Mouse (Mus musculus) intestine, embryonic 15.5 days (tissue): ENCODE measurements around the gene Abcf3. TPM values are rescaled to one million over a fixed set of nuclear protein-coding genes. Genes with fewer than 3 reads are reported as not detected.

ENCODE experiments used
- ATAC-seq: fragments of 200-750 bp; cut with Nextera tagmentation; 2 replicates; pipeline ENCODE4 v1.8.0; 2017; ENCODE audit warnings: moderate TSS enrichment, moderate library complexity
- H3K27ac ChIP-seq: fragments of 300-500 bp; sonication (generic); 2 replicates; pipeline ENCODE4 v1.5.1; 2015; ENCODE audit warnings: mild to moderate bottlenecking, inconsistent platforms
- H3K27me3 ChIP-seq: fragments of 300-500 bp; sonication (generic); replicated peaks from 2 replicates; pipeline ENCODE4 v1.6.1; 2015; ENCODE audit warnings: inconsistent platforms
- H3K36me3 ChIP-seq: fragments of 300-500 bp; sonication (generic); 2 replicates; pipeline ENCODE4 v1.6.1; 2015; ENCODE audit warnings: inconsistent platforms
- H3K4me1 ChIP-seq: fragments of 300-500 bp; sonication (generic); replicated peaks from 2 replicates; pipeline ENCODE4 v1.6.1; 2015; ENCODE audit warnings: inconsistent platforms
- H3K4me2 ChIP-seq: fragments of 300-500 bp; sonication (generic); replicated peaks from 2 replicates; pipeline ENCODE4 v1.6.1; 2015; ENCODE audit warnings: mild to moderate bottlenecking, inconsistent platforms
- H3K4me3 ChIP-seq: fragments of 300-500 bp; sonication (generic); replicated peaks from 2 replicates; pipeline ENCODE4 v1.5.1; 2015; ENCODE audit warnings: inconsistent platforms
- H3K9ac ChIP-seq: fragments of 300-500 bp; sonication (generic); 2 replicates; pipeline ENCODE4 v1.6.1; 2015; ENCODE audit warnings: inconsistent platforms
- H3K9me3 ChIP-seq: fragments of 300-500 bp; sonication (generic); 2 replicates; pipeline ENCODE4 v1.6.1; 2016; ENCODE audit warnings: inconsistent platforms
- WGBS: fragments of 180-500 bp; shearing (Covaris S2); methylation state at CpG from one replicate; pipeline ENCODE4 v1.1.7; 2015; 5-methylcytosine and 5-hydroxymethylcytosine counted together
- microRNA counts: library from miRNA; unstranded; fragments of <30 nt; microRNA quantifications from one replicate; lab custom pipeline; 2016
- polyA plus RNA-seq: library from polyadenylated mRNA; unstranded; fragments of >200 nt; fragmentation: Nextera tagmentation; extraction: Ambion mirVana; gene quantifications from 2 replicates; pipeline ENCODE4 v1.2.1, GENCODE M21; 2015

Gene Abcf3
- polyA plus RNA-seq, 1 experiment from 2014 or later, result 58.6 TPM

- no peaks in the 10 kb centered on the region for H3K36me3 ChIP-seq
- H3K27ac ChIP-seq, result no peak overlapping the region
- H3K4me3 ChIP-seq, result no peak overlapping the region
- H3K27me3 ChIP-seq, result peaks cover 9% of the 10 kb centered on the region
- H3K9ac ChIP-seq, result no peak overlapping the region
- ATAC-seq, result no peak
- 54% methylated on average over 7 of the region's 7 CpGs for WGBS
- no peaks in the 10 kb centered on the region for H3K9me3 ChIP-seq
- no peaks in the 10 kb centered on the region for H3K4me1 ChIP-seq
- no peak overlapping the region for H3K4me2 ChIP-seq
Observed at GRCm38 (mm10) chr16:20596687-20597441, 48.5 kb downstream of the Abcf3 start.

- Histone ChIP-seq H3K9ac (no peak overlapping the region), H3K4me2 (no peak overlapping the region), H3K4me1 (no peaks in the 10 kb centered on the region), H3K4me3 (no peak overlapping the region), H3K9me3 (no peaks in the 10 kb centered on the region), H3K36me3 (peaks cover 7% of the 10 kb centered on the region; the same call in 1 of the 2 replicates), H3K27ac (no peak overlapping the region), H3K27me3 (no peaks in the 10 kb centered on the region)
- no peak for ATAC-seq
- 82% methylated on average over 5 of the region's 5 CpGs for WGBS
Observed at GRCm38 (mm10) chr16:20600511-20600910, 52.1 kb downstream of the Abcf3 start.

- Histone ChIP-seq H3K9ac (no peak overlapping the region), H3K36me3 (peaks cover 21% of the 10 kb centered on the region; the same call in 1 of the 2 replicates), H3K27ac (no peak overlapping the region), H3K4me1 (0 out of 2 replicates have a peak, but pooled peaks cover 3% of the 10 kb centered on the region), H3K9me3 (no peaks in the 10 kb centered on the region), H3K27me3 (no peaks in the 10 kb centered on the region), H3K4me2 (no peak overlapping the region), H3K4me3 (no peak overlapping the region)
- WGBS, result 80% methylated on average over 9 of the region's 9 CpGs
- ATAC-seq, result peak; percentile 16; the same call in 1 of the 2 replicates
Observed at GRCm38 (mm10) chr16:20604705-20605104, 56.3 kb downstream of the Abcf3 start.

- under 1% methylated on average over 28 of the region's 28 CpGs for WGBS
- ATAC-seq, result peak; percentile 72
- H3K4me2 ChIP-seq, result peak overlapping the region; percentile 80
Observed at GRCm38 (mm10) chr16:20610501-20611356, 62.4 kb downstream of the Abcf3 start.

More at GRCm38 (mm10) chr16:20610501-20611356, 62.4 kb downstream of the Abcf3 start:
- H3K36me3 ChIP-seq, result peaks cover 15% of the 10 kb centered on the region; the same call in 1 of the 2 replicates
- peak overlapping the region; percentile 62 for H3K9ac ChIP-seq
- H3K4me3 ChIP-seq, result peak overlapping the region; percentile 62
- peak overlapping the region; percentile 75 for H3K27ac ChIP-seq
- no peaks in the 10 kb centered on the region for H3K9me3 ChIP-seq
- peaks cover 7% of the 10 kb centered on the region; the same call in 1 of the 2 replicates for H3K4me1 ChIP-seq
- no peaks in the 10 kb centered on the region for H3K27me3 ChIP-seq

MicroRNAs within 50 kb of the gene (microRNA counts, 519-probe panel; counts per million panel counts)
- microRNA mmu-miR-1224 (lab: Ali Mortazavi, UCI), result 2,616 counts per million, percentile 68 among the panel's probes with 10 or more counts

Other genes starting within 250 kb of the Abcf3 start
- 94.5 and 95.5 TPM in 2 replicates for gene Parl, start 246.2 kb upstream of the Abcf3 start, polyA plus RNA-seq
- gene Cyp2ab1, start 223.2 kb upstream of the Abcf3 start, polyA plus RNA-seq, result not detected in 2 replicates
- gene Abcc5, start 122.2 kb upstream of the Abcf3 start, polyA plus RNA-seq, result 39.4 and 40.0 TPM in 2 replicates
- gene Eif2b5, start 49.8 kb upstream of the Abcf3 start, polyA plus RNA-seq, result 99.4 and 102 TPM in 2 replicates
- 18.1 and 19.5 TPM in 2 replicates for gene Dvl3, start 31.6 kb upstream of the Abcf3 start, polyA plus RNA-seq
- 614 and 624 TPM in 2 replicates for gene Ap2m1, start 13.1 kb upstream of the Abcf3 start, polyA plus RNA-seq
- 5.5 and 7.0 TPM in 2 replicates for gene Vwa5b2, start 40.9 kb downstream of the Abcf3 start, polyA plus RNA-seq
- 32.0 and 37.2 TPM in 2 replicates for gene Eef1akmt4, start 63.0 kb downstream of the Abcf3 start, polyA plus RNA-seq
- gene Gm49333, start 63.0 kb downstream of the Abcf3 start, polyA plus RNA-seq, result 0.19 TPM in 1 of 2 replicates, not detected in the other
- 40.1 and 46.0 TPM in 2 replicates for gene Alg3, start 63.2 kb downstream of the Abcf3 start, polyA plus RNA-seq
- 0.83 and 0.97 TPM in 2 replicates for gene Camk2n2, start 72.7 kb downstream of the Abcf3 start, polyA plus RNA-seq
- gene Ece2, start 81.3 kb downstream of the Abcf3 start, polyA plus RNA-seq, result 1.3 and 1.6 TPM in 2 replicates
- 283 and 284 TPM in 2 replicates for gene Psmd2, start 103.1 kb downstream of the Abcf3 start, polyA plus RNA-seq
- 183 and 196 TPM in 2 replicates for gene Eif4g1, start 119.7 kb downstream of the Abcf3 start, polyA plus RNA-seq
- gene Fam131a, start 144.7 kb downstream of the Abcf3 start, polyA plus RNA-seq, result 6.3 and 6.7 TPM in 2 replicates
- gene Polr2h, start 169.1 kb downstream of the Abcf3 start, polyA plus RNA-seq, result 104 and 112 TPM in 2 replicates
- gene Clcn2, start 169.2 kb downstream of the Abcf3 start, polyA plus RNA-seq, result 14.3 and 15.7 TPM in 2 replicates
- gene Chrd, start 184.6 kb downstream of the Abcf3 start, polyA plus RNA-seq, result 3.3 and 3.6 TPM in 2 replicates
- 1.8 and 2.4 TPM in 2 replicates for gene Thpo, start 185.9 kb downstream of the Abcf3 start, polyA plus RNA-seq